Mouse (Mus musculus) telencephalon, adult 2 months (tissue): ENCODE data around the gene Hba-a2.
A peak's percentile ranks its signal among the peaks of the same experiment; 100 is the strongest.
"Not testable (repeated sequence)": the region's sequence is repeated elsewhere in the genome, so short reads cannot be mapped to it uniquely, and the experiment has no call there.

ENCODE experiments used
- DNase-seq: peaks from one replicate; pipeline ENCODE4 v3.0.0-alpha.2; 2011; ENCODE audit warnings: low read depth, low spot score

Hba-a2 gene

DNA sequence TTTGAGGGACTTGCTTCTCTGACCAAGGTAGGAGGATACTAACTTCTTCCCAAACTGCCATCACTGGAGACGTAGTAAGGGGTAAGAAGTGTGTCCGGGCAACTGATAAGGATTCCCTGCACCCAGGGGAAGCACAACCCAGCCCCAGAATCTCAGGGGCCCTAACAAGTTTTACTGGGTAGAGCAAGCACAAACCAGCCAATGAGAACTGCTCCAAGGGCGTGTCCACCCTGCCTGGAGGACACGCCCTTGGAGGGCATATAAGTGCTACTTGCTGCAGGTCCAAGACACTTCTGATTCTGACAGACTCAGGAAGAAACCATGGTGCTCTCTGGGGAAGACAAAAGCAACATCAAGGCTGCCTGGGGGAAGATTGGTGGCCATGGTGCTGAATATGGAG is at the start of gene Hba-a2:
Gene Hba-a2, plus strand, starts transcription at position 287 of the 400 bp plus-strand sequence.
- not testable (repeated sequence) for DNase-seq

GRCm38 (mm10) chr11:32247068-32247467 is 49.2 kb upstream of the Hba-a2 start:
- no peak for DNase-seq

GRCm38 (mm10) chr11:32248350-32248749 is 47.9 kb upstream of the Hba-a2 start:
- DNase-seq, result no peak

GRCm38 (mm10) chr11:32250880-32251763 is 45.2 kb upstream of the Hba-a2 start:
- DNase-seq, result no peak

DNA sequence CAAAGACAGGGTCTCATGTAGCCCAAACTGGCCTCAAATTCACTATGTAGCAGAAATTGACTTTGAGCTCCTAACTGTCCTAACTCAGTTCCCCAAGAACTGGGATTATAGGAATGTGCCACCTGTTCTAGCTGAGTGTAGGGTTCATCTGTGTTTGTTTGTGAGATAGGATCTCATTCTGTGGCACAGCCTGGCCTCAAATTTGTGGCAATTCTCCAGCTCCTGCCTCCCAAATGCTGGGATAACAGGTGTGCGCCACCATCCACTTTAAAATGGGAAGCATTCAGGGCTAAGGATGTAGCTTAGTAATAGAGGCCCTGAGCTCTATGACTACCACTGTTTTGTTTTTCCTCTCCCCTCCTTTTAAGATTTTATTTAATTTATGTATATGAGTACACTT is 43.2 kb upstream of the Hba-a2 start:
- DNase-seq, result no peak

GRCm38 (mm10) chr11:32256146-32256545 is 40.1 kb upstream of the Hba-a2 start:
- DNase-seq, result no peak

DNA sequence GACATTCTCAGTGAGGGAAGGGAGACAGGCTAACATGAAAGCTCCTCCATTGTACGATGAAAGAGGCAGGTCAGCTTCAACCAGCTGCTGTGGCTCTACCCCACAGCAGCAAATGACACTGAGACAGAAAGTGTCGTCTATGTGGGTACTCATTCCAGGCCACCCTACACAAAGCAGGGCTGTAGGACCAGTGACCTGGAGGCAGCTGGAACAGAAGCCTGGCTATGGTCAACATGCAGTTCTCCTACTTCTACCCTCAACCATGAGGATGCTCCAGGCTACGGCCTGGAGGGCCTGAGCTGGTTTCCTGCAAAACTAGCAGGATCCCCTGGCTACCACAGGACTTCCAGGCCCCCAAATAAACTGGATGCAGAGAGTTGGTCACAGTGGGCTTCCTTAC is 39.7 kb upstream of the Hba-a2 start:
- DNase-seq, result no peak

GRCm38 (mm10) chr11:32262674-32263415 is 33.4 kb upstream of the Hba-a2 start:
- DNase-seq, result no peak

- no peak for DNase-seq
Observed at GRCm38 (mm10) chr11:32265117-32265738, 31.1 kb upstream of the Hba-a2 start.

DNA sequence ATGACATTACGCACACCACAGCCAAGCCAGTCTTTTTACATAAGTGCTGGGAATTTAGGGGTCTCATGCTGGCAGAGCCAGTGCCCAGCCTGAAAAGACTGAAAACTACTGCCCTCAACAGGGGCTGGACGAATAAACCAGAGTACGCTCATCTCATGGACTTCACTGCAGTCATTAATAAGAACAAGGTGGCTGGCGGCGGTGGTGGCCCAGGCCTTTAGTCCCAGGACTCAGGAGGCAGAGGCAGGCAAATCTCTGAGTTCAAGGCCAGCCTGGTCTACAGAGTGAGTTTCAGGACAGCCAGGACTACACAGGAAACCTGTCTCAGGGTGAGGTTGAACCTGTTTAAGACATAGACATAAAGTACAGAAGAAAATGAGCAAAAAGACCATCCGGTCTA is 30.1 kb upstream of the Hba-a2 start:
- DNase-seq, result no peak

GRCm38 (mm10) chr11:32266776-32267175 is 29.5 kb upstream of the Hba-a2 start:
- no peak for DNase-seq

DNA sequence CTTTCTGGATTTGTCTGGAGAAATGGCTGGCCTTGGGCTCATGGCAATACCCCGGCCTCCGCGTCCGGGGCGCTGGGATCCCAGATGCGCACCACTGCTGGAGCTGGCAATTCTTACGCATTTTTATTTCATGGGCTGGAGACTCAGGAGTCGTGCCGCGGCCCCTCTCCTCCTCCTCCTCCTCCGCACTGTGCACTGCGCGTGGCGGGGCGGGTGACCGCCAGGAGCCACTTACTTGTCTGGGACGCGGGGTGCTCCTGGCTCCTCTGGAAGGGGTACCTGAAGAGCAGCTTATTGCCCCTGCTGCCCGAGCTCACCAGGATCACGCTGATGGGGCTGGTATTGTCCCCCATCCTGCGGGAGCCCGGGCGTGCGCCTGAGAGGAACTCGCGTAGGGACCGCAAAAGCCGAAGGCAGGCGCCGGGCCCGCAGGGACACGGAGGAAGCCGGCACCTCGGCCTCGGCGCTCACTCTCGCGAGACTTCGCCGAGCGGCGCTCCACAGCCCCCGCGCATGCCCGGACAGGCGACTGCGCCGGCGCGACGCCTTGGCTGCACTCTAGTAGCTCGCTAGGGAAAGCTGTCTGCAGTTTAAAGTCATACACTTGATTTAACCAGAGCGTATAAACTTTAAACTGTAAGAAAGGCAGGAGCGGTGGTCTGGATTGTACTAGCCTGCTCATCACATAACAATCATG is 29.0 kb upstream of the Hba-a2 start, which contains the start of gene Nprl3:
Gene Nprl3, minus strand, starts transcription at position 520 of the 697 bp plus-strand sequence.
- peak; percentile 89 for DNase-seq

GRCm38 (mm10) chr11:32267964-32268363 is 28.3 kb upstream of the Hba-a2 start:
- no peak for DNase-seq

DNA sequence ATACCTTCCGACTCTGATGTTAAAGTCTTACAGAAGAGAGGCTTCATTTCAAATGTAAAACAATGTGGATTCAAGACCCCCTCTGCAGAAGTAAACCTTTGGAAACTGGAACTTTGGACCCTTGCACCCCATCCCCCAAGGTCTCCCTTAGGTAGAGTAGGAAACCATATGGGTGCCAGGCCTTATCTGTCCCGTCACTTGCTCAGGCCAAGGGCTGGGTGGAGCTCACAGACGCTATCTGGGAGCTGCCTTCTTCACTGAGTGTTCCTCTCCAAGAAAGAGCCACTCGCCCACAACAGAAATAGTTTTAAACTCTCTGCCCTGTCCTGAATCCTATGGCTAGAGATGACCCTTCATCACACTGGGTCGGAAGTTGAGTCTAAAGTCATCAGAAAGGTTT is 27.3 kb upstream of the Hba-a2 start:
- DNase-seq, result no peak

DNA sequence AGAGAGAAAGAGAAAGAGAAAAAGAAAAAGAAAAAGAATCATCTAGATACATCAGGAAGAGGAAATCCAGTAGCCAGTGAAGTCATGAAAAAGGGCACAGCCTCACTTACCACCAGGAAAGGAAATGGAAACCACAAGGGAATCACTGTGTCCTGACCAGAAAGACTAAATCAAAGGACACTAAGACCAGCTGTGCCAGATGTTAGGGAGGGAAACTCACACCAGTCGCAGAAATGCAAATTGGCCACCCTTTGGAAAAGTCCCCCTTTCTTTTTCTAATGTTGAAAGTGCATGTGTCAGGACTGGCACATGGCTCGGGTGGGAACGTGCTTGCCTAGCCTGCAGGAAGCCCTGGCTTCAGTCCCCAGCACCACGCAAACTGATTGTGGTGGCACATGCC is 25.1 kb upstream of the Hba-a2 start:
- DNase-seq, result no peak

GRCm38 (mm10) chr11:32276347-32276746 is 19.9 kb upstream of the Hba-a2 start, which contains the start of gene Hba-x:
TSS of gene Hba-x (plus strand) at chr11:32276400.
- DNase-seq, result no peak

DNA sequence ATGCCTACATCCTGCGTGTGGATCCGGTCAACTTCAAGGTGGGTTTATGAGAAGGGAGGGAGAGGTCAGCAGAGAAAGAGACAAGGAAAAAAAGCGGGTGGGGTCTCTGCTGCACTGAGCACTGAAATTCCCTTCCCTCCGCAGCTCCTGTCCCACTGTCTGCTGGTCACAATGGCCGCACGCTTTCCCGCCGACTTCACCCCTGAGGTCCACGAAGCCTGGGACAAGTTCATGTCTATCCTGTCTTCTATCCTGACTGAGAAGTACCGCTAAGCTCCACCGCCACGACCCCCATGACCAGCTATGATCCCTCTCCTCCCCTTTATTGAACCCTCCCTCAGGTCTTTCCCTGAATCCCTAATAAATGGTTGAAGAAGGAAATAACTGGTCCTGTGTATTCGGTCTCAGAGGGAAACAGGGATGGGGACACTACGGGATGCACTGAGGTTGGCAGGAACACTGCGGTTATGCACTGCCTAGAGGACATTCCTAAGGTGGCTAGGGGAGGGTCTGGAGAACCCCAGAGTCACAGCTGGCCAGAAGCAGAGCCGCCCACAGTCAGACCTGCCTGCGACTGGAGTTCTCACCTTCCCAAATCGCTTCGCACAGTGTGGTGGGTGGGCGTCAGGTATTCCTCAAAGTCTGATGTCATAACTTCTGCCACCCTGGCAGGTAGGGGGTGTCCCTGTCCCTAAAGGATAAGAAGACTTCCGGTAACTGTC is 18.4 kb upstream of the Hba-a2 start:
- DNase-seq, result no peak

- DNase-seq, result no peak
Observed at GRCm38 (mm10) chr11:32278458-32278957, 17.8 kb upstream of the Hba-a2 start.

DNA sequence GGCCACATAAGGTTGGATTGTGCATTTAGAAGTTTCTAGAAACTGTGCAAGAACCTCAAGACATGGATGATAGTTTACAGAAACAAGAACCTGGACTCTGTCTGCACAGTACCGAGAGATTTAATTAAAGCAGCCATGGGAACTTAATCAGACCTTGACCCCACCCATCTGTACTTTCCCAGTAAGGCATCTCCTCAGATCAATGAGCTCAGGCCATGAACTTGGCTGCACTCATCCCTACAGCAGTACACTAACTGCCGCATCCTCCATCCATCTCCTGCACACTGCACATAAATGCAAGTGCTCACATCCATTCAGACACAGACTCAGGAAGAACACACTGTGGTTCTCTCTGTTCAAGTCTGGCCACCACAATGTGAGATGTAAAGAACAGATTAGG is 15.6 kb upstream of the Hba-a2 start:
- DNase-seq, result no peak

DNA sequence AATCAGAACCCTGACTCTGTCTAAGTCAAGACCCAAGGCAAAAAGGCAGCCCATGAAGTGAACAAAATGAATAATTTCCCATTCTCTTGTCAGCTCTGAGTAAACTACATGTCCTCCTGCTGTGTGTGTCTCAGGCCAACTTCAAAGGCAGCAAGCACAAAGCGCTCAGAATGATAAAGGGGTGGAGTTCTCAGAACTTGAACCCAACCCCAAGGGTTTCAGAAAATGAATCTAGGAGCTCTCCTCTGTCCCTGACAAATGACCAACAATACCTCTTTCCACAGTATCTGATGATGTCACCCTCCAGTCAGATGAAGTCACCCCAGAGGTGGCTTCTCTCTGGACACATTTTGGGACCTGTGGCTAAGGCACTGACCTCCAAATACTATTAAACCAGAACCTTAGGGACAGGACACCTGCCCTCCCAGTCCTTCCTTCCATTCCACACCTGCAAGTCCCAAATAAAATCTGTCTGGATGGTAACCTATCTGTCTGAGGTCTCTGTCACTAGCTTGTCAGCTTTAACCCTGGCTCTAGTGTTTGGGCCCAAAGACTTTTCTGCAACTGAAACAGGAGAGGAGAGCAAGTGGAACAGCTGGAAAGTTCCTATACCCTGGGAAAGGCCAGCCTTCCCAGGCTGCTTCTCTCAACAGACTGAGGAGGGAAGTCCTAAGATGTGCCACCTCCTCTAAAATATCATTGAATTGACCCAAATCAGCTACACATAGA is 14.7 kb upstream of the Hba-a2 start:
- no peak for DNase-seq
